19 mouse cellular contexts compared by ENCODE assay signal in the genomic region with DNA sequence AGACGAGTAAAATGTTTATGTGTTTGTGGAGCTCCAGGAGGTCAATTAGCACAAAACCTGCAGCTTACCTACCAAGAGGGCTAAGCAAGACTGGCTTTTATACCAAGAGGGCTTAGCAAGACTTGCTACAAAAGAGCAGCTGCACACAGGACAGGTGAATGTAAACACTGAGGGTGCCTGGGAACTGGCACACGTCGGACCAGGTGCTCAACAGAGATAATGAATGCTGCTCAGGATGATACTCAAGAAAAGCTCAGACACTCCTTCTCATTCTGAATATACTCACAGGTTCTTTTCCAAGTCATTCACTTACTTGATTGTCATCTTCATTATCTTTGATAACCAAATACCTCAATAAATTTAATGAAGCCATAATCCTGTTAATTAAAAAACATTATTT. TPM values are rescaled to one million over a fixed set of nuclear protein-coding genes. Genes with fewer than 3 reads are reported as not detected.
"Had no signal": no experiment of that assay in that cellular context is flagged by ENCODE, and none has a peak within 500 bp of the region (broad histone marks: within the 10 kb centered on the region; RNA-seq: fewer than 3 reads in every experiment).

No protein-coding gene starts in this region.

- H3K4me1 ChIP-seq: kidney, embryonic 15.5 days; midbrain, embryonic 13.5 days; neural tube, embryonic 13.5 days had no signal

- H3K4me2 ChIP-seq: kidney, embryonic 15.5 days; midbrain, embryonic 13.5 days; neural tube, embryonic 13.5 days had no signal

- H3K27ac ChIP-seq: kidney, embryonic 15.5 days; left cerebral cortex, adult 2 months; midbrain, embryonic 13.5 days; neural tube, embryonic 13.5 days; stomach, postnatal 0 days had no signal

- H3K4me3 ChIP-seq: kidney, embryonic 15.5 days; left cerebral cortex, adult 2 months; midbrain, embryonic 13.5 days; myocyte; neural tube, embryonic 13.5 days had no signal

- DNase-seq: kidney, adult 11 months; kidney, adult 8-10 months; kidney, postnatal 10 days; kidney, postnatal 36 days; layer of hippocampus, postnatal 36 days; lung, adult 2 months; lung, postnatal 14 days; lung, postnatal 4 days; thymus, adult 2 months; thymus, postnatal 14 days; thymus, postnatal 4 days had no signal

- H3K9ac ChIP-seq: kidney, embryonic 15.5 days; midbrain, embryonic 13.5 days; neural tube, embryonic 13.5 days had no signal

- H3K27me3 ChIP-seq: kidney, embryonic 15.5 days; midbrain, embryonic 13.5 days; neural tube, embryonic 13.5 days had no signal

- H3K9me3 ChIP-seq: kidney, embryonic 15.5 days; midbrain, embryonic 13.5 days; neural tube, embryonic 13.5 days had no signal

- ATAC-seq: midbrain, embryonic 13.5 days; midbrain, embryonic 16.5 days had no signal

RNA-seq across cellular contexts. Expression of a gene that starts 22.5 kb away (rescaled TPM):
- polyA plus RNA-seq: lung, adult 2 months; myocyte; small intestine, adult 2 months had no signal

RNA-seq across cellular contexts. Expression of a gene that starts 49.5 kb away (rescaled TPM):
- polyA plus RNA-seq: small intestine, adult 2 months had no signal
